Mouse (Mus musculus) layer of hippocampus, adult 9-11 months (tissue): ENCODE results near the gene Acy3.
"Not testable (repeated sequence)": the region's sequence is repeated elsewhere in the genome, so short reads cannot be mapped to it uniquely, and the experiment has no call there.

Experiments
- DNase-seq: peaks from one replicate; pipeline ENCODE4 v3.0.0; 2022

Gene Acy3

GRCm38 (mm10) chr19:3986334-3986733 lies at the start of gene Acy3:
Gene Acy3, plus strand, starts transcription at chr19:3986570.
- DNase-seq, result no peak

GRCm38 (mm10) chr19:3942315-3942714 lies 44.1 kb upstream of the Acy3 start:
- DNase-seq, result no peak

- DNase-seq, result no peak
These were observed 43.2 kb upstream of the Acy3 start for GRCm38 (mm10) chr19:3942986-3943735.

- no peak for DNase-seq
These were observed 40.4 kb upstream of the Acy3 start for GRCm38 (mm10) chr19:3945872-3946564.

- no peak for DNase-seq
These were observed 39.7 kb upstream of the Acy3 start for GRCm38 (mm10) chr19:3946715-3947114.

- DNase-seq, result no peak
These were observed 38.6 kb upstream of the Acy3 start for GRCm38 (mm10) chr19:3947813-3948212.

GRCm38 (mm10) chr19:3948546-3948945 lies 37.8 kb upstream of the Acy3 start:
- no peak for DNase-seq

GRCm38 (mm10) chr19:3950331-3950730 lies 36.0 kb upstream of the Acy3 start:
- no peak for DNase-seq

GRCm38 (mm10) chr19:3951461-3951860 lies 34.9 kb upstream of the Acy3 start:
- no peak for DNase-seq

- no peak for DNase-seq
These were observed 34.3 kb upstream of the Acy3 start for GRCm38 (mm10) chr19:3952099-3952498.

GRCm38 (mm10) chr19:3955033-3955432 lies 31.3 kb upstream of the Acy3 start:
- DNase-seq, result no peak

GRCm38 (mm10) chr19:3955804-3956203 lies 30.6 kb upstream of the Acy3 start:
- no peak for DNase-seq

- not testable (repeated sequence) for DNase-seq
These were observed 28.9 kb upstream of the Acy3 start for GRCm38 (mm10) chr19:3957296-3958036.

- no peak for DNase-seq
These were observed 27.9 kb upstream of the Acy3 start, which contains the start of gene Aldh3b3 for GRCm38 (mm10) chr19:3958470-3958869. Gene Aldh3b3, plus strand, starts transcription at chr19:3958645.

GRCm38 (mm10) chr19:3959030-3959429 lies 27.3 kb upstream of the Acy3 start:
- no peak for DNase-seq

GRCm38 (mm10) chr19:3960211-3960610 lies 26.2 kb upstream of the Acy3 start:
- no peak for DNase-seq

- not testable (repeated sequence) for DNase-seq
These were observed 24.6 kb upstream of the Acy3 start for GRCm38 (mm10) chr19:3961805-3962204.

GRCm38 (mm10) chr19:3962469-3962868 lies 23.9 kb upstream of the Acy3 start:
- no peak for DNase-seq

- no peak for DNase-seq
These were observed 22.3 kb upstream of the Acy3 start for GRCm38 (mm10) chr19:3964030-3964429.

GRCm38 (mm10) chr19:3966330-3967075 lies 19.9 kb upstream of the Acy3 start:
- no peak for DNase-seq

- DNase-seq, result no peak
These were observed 19.1 kb upstream of the Acy3 start for GRCm38 (mm10) chr19:3967258-3967657.

GRCm38 (mm10) chr19:3972229-3972628 lies 14.1 kb upstream of the Acy3 start, which contains the start of gene Aldh3b2:
Gene Aldh3b2, plus strand, starts transcription at chr19:3972328.
- DNase-seq, result no peak

- DNase-seq, result not testable (repeated sequence)
These were observed 11.8 kb upstream of the Acy3 start for GRCm38 (mm10) chr19:3974608-3975007.
